Mouse (Mus musculus) heart, embryonic 16.5 days (tissue): ENCODE measurements at regions not wholly inside any gene's neighbourhood (a gene's known extent, or its start where the extent isn't known, plus 50 kb on each side); places are given as distances from the start of the nearest gene placed in this dataset.

Source experiments
- ATAC-seq: fragments of 200-750 bp; cut with Nextera tagmentation; replicated peaks from 2 replicates; pipeline ENCODE4 v1.8.0; 2017; ENCODE audit warnings: moderate number of reproducible peaks; ENCODE audit not compliant: insufficient read depth, low FRiP score; ENCODE audit errors: extremely low read depth
- H3K27ac ChIP-seq: fragments of 300-500 bp; sonication (generic); 2 replicates; pipeline ENCODE4 v1.5.1; 2014; ENCODE audit warnings: mild to moderate bottlenecking, low read length, control low read depth, moderate library complexity
- H3K27me3 ChIP-seq: fragments of 300-500 bp; sonication (generic); 2 replicates; pipeline ENCODE4 v1.6.1; 2014; ENCODE audit warnings: low read length, mixed read lengths; ENCODE audit not compliant: control insufficient read depth, insufficient read depth
- H3K36me3 ChIP-seq: fragments of 300-500 bp; sonication (generic); 2 replicates; pipeline ENCODE4 v1.6.1; 2014; ENCODE audit not compliant: control insufficient read depth, insufficient read depth
- H3K4me1 ChIP-seq: fragments of 300-500 bp; sonication (generic); 2 replicates; pipeline ENCODE4 v1.6.1; 2014; ENCODE audit warnings: low read length, mixed read lengths; ENCODE audit not compliant: control insufficient read depth, insufficient read depth
- H3K4me2 ChIP-seq: fragments of 300-500 bp; sonication (generic); 2 replicates; pipeline ENCODE4 v1.6.1; 2014; ENCODE audit warnings: low read depth, mild to moderate bottlenecking, control low read depth, low read length
- H3K4me3 ChIP-seq: fragments of 300-500 bp; sonication (generic); 2 replicates; pipeline ENCODE4 v1.5.1; 2014; ENCODE audit warnings: mild to moderate bottlenecking, control low read depth, low read length
- H3K9ac ChIP-seq: fragments of 300-500 bp; sonication (generic); 2 replicates; pipeline ENCODE4 v1.6.1; 2014; ENCODE audit warnings: low read length, control low read depth
- H3K9me3 ChIP-seq: fragments of 300-500 bp; sonication (generic); replicated peaks from 2 replicates; pipeline ENCODE4 v1.6.1; 2016; ENCODE audit warnings: low read length; ENCODE audit not compliant: control insufficient read depth
- WGBS: fragments of 180-500 bp; shearing (Covaris S2); extraction: QIAGEN DNeasy Blood & Tissue Kit; methylation state at CpG from one replicate; pipeline ENCODE4 v1.1.7; 2014; 5-methylcytosine and 5-hydroxymethylcytosine counted together

DNA sequence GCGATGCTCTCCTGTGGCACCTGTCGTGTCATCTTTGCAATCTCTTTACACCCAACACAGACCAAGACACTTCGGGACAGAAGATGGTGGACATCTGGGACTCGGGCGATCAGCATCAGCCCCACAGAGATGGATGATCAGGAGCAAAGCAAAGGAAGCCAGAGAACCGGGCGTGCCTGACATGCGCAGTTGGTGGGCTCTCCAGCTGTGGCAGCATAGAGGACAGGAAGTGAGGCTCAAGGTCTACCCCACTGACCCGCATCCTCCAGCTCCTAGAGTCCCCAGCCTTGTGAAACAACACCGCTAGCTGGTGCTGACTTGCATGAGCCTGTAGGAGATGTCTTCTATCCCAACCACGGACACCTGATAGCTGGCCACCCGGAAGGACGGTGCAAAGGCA, 312.9 kb upstream of the Prox1 start:
- Histone ChIP-seq H3K9me3 (peaks cover 9% of the 10 kb centered on the region; the same call in 1 of the 2 replicates), H3K9ac (no peak overlapping the region), H3K27me3 (no peaks in the 10 kb centered on the region), H3K4me2 (no peak overlapping the region), H3K4me3 (no peak overlapping the region), H3K4me1 (peaks cover 11% of the 10 kb centered on the region), H3K27ac (no peak overlapping the region), H3K36me3 (no peaks in the 10 kb centered on the region)
- 79% methylated on average over 13 of the region's 13 CpGs for WGBS
- ATAC-seq = no peak

- Histone ChIP-seq H3K27ac (no peak overlapping the region), H3K27me3 (no peaks in the 10 kb centered on the region), H3K9ac (no peak overlapping the region), H3K4me1 (no peaks in the 10 kb centered on the region), H3K4me2 (no peak overlapping the region), H3K36me3 (no peaks in the 10 kb centered on the region), H3K9me3 (peaks cover 9% of the 10 kb centered on the region; the same call in 1 of the 2 replicates), H3K4me3 (no peak overlapping the region)
- 67% methylated on average over 11 of the region's 11 CpGs for WGBS
- no peak for ATAC-seq
These were observed 310.6 kb upstream of the Prox1 start for GRCm38 (mm10) chr1:190481071-190481470.

DNA sequence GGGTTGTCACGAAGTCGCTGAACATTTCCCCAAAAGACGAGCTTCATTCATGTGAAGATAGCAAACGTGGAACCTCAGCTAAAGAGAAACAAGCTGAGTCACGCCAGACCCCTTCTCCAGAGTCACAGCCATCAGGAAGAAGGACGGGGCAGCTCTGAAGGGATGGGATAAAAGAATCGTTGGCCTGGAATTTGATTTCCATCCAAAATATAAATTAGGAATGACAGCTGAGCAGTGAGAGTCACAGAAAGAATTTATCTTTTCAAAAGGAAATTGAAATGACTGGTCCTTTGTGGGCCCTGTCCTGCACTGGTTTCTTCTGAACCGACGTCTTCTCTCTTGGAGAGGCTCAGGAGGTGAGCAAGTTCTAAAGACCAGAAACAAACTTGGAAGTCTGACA, 310.1 kb upstream of the Prox1 start:
- no peaks in the 10 kb centered on the region for H3K27me3 ChIP-seq
- no peak overlapping the region for H3K27ac ChIP-seq
- H3K4me2 ChIP-seq = no peak overlapping the region
- no peak for ATAC-seq
- H3K9ac ChIP-seq = no peak overlapping the region
- H3K36me3 ChIP-seq = no peaks in the 10 kb centered on the region
- H3K4me3 ChIP-seq = no peak overlapping the region
- WGBS = 62% methylated on average over 9 of the region's 9 CpGs
- H3K4me1 ChIP-seq = no peaks in the 10 kb centered on the region
- peaks cover 9% of the 10 kb centered on the region; the same call in 1 of the 2 replicates for H3K9me3 ChIP-seq

DNA sequence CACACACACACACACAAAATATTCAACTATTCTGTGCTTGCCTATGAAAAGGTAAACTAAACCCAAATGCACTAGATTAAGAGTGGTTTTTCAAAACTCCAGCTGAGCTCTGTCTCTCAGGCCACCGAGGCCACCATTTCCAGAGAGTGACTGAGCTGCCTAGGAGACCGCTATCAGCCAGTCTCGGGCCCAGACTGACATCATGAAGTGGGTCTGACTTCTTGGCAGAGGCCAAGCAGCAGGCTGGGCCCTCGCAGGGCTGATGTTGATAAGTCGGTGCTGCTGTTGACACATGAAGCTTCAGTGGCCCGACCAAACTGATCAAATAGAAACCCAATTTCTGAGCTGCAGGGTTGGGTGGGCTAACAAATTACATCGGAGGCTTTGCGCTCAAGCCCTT, 302.2 kb upstream of the Prox1 start:
- Histone ChIP-seq H3K4me2 (0 out of 2 replicates have a peak overlapping the region, but pooled peaks have one; percentile 18), H3K27ac (no peak overlapping the region), H3K36me3 (no peaks in the 10 kb centered on the region), H3K4me3 (no peak overlapping the region), H3K4me1 (peaks cover 8% of the 10 kb centered on the region), H3K9me3 (no peaks in the 10 kb centered on the region), H3K27me3 (no peaks in the 10 kb centered on the region), H3K9ac (no peak overlapping the region)
- 26% methylated on average over 8 of the region's 8 CpGs for WGBS
- peak; percentile 79; the same call in 1 of the 2 replicates for ATAC-seq

GRCm38 (mm10) chr1:190470336-190470735, 299.8 kb upstream of the Prox1 start:
- Histone ChIP-seq H3K27me3 (no peaks in the 10 kb centered on the region), H3K4me2 (no peak overlapping the region), H3K36me3 (no peaks in the 10 kb centered on the region), H3K9me3 (no peaks in the 10 kb centered on the region), H3K4me3 (no peak overlapping the region), H3K9ac (no peak overlapping the region), H3K4me1 (peaks cover 8% of the 10 kb centered on the region), H3K27ac (no peak overlapping the region)
- no peak for ATAC-seq
- 74% methylated on average over 9 of the region's 9 CpGs for WGBS

GRCm38 (mm10) chr1:190457541-190458061, 287.1 kb upstream of the Prox1 start:
- H3K4me3 ChIP-seq = no peak overlapping the region
- no peak for ATAC-seq
- H3K9ac ChIP-seq = no peak overlapping the region
- no peaks in the 10 kb centered on the region for H3K36me3 ChIP-seq
- H3K27me3 ChIP-seq = no peaks in the 10 kb centered on the region
- WGBS = 79% methylated on average over 12 of the region's 12 CpGs
- H3K4me2 ChIP-seq = no peak overlapping the region
- H3K9me3 ChIP-seq = no peaks in the 10 kb centered on the region
- no peak overlapping the region for H3K27ac ChIP-seq
- H3K4me1 ChIP-seq = no peaks in the 10 kb centered on the region

GRCm38 (mm10) chr1:190453549-190453948, 283.0 kb upstream of the Prox1 start:
- Histone ChIP-seq H3K4me3 (no peak overlapping the region), H3K36me3 (no peaks in the 10 kb centered on the region), H3K27ac (no peak overlapping the region), H3K9me3 (no peaks in the 10 kb centered on the region), H3K27me3 (no peaks in the 10 kb centered on the region), H3K9ac (no peak overlapping the region), H3K4me2 (no peak overlapping the region), H3K4me1 (no peaks in the 10 kb centered on the region)
- ATAC-seq = no peak
- 91% methylated on average over 10 of the region's 10 CpGs for WGBS

- no peak overlapping the region for H3K27ac ChIP-seq
- no peak for ATAC-seq
- no peaks in the 10 kb centered on the region for H3K36me3 ChIP-seq
- H3K9me3 ChIP-seq = no peaks in the 10 kb centered on the region
- H3K4me3 ChIP-seq = no peak overlapping the region
- no peak overlapping the region for H3K9ac ChIP-seq
- H3K4me1 ChIP-seq = no peaks in the 10 kb centered on the region
- 60% methylated on average over 11 of the region's 11 CpGs for WGBS
- H3K4me2 ChIP-seq = no peak overlapping the region
- H3K27me3 ChIP-seq = peaks cover 6% of the 10 kb centered on the region
These were observed 281.8 kb upstream of the Prox1 start for GRCm38 (mm10) chr1:190452115-190452842.

GRCm38 (mm10) chr1:190448263-190448662, 277.7 kb upstream of the Prox1 start:
- H3K27me3 ChIP-seq = peaks cover 7% of the 10 kb centered on the region
- no peak for ATAC-seq
- H3K27ac ChIP-seq = no peak overlapping the region
- H3K4me3 ChIP-seq = no peak overlapping the region
- H3K36me3 ChIP-seq = no peaks in the 10 kb centered on the region
- H3K9ac ChIP-seq = no peak overlapping the region
- WGBS = 33% methylated on average over 8 of the region's 8 CpGs
- H3K9me3 ChIP-seq = no peaks in the 10 kb centered on the region
- H3K4me1 ChIP-seq = peaks cover 3% of the 10 kb centered on the region; the same call in 1 of the 2 replicates
- no peak overlapping the region for H3K4me2 ChIP-seq
